Mouse (Mus musculus) liver, adult 10 weeks (tissue): ENCODE results near the gene Zfp644. TPM values are rescaled to one million over a fixed set of nuclear protein-coding genes. Genes with fewer than 3 reads are reported as not detected.

Experiments used
- polyA plus RNA-seq: library from polyadenylated mRNA; stranded (reverse); fragments of 350-450 nt; fragmentation: Illumina TruSeq; extraction: RNeasy Lipid Tissue Mini Kit (QIAGEN cat#74804); gene quantifications from one replicate; pipeline ENCODE4 v1.2.3, GENCODE M21; 2014; ENCODE audit warnings: low read depth, low replicate concordance

Gene Zfp644
- 28.3 TPM for polyA plus RNA-seq

DNA sequence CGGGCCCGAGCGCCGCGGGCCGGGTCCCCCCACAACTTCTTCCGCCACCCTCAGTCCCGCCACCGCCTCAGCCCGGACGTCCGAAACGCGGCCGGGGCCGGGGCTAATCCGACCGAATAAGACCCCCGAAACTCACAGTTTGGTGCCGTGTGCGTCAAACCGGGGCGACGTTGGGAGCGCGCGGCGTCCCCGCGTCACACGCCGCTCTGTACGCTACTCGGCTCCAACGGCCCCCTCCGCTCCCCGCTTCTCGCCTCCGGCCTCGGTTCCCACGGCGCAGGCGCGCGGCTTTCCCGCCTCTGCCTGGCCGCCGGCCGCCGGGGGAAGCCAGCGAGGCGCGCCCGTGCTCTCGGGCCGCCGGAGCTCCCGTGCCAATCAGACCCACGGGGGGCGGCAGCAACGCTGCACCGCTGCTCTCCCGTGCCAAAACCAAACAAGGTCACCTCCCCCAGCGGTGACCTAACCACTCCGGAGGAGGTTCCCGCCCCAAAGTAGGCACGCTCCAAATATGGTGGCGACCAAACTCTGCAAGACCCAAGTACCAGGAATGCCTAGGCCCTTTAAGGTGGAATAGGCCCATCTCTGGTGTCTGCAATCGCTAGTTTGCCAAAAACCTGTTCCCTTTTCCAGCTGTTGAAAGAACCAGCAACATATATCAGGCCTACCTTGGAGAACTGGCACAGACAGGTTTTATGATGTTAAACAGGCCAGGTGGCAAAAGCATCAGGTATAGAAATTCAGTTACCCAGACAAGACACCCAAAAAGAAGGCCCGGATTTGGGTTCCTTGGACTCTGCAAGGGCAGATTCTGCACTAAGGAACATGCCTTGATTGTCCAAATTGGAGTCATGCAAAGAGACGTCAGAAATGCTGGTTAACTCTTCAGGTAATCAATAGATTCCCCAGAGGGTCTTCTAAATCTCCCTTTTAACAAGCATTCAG lies at the start of gene Zfp644:
Zfp644 (minus strand) TSS at position 892 of the 942 bp plus-strand sequence.

DNA sequence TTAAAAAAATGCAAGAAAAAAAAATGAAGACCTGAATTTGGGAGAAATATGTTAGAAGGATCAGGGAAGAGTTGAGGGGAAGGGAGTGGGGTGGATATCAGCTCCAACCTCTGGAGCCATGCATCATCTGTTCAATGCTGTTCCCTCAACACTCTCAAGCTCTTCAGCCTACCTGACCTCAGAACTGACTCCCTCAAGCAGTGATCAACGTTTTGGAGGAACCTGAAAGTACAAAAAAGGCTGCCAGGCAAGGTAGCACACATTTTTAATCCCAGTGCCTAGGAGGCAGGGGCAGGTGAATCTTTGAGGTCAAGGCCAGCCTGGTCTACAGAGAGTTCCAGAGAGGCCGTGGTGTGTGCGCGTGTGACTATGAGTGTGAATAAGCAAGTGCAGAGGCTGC lies 88.3 kb downstream of the Zfp644 start, which contains the start of gene Gm17304:
Gm17304 (plus strand) TSS at position 301 of the 400 bp plus-strand sequence.

Other genes with a start within 250 kb of the Zfp644 start
- not detected for gene Barhl2, start 239.1 kb downstream of the Zfp644 start, polyA plus RNA-seq
- not detected for gene Gm17304, start 88.2 kb downstream of the Zfp644 start, polyA plus RNA-seq
- gene Hfm1, start 229.0 kb upstream of the Zfp644 start, polyA plus RNA-seq, result not detected